Mouse (Mus musculus) liver, adult 2 months (tissue): ENCODE data around the gene Vsx2.

Experiments used
- CTCF ChIP-seq: fragments of 200-500 bp; IDR thresholded peaks from 2 replicates; pipeline ENCODE4 v1.5.1; 2011; ENCODE audit warnings: low read depth, low read length, control low read depth
- POLR2A ChIP-seq: fragments of 200-500 bp; IDR thresholded peaks from 2 replicates; pipeline ENCODE4 v1.6.1; 2011; ENCODE audit warnings: low read length, control low read depth; ENCODE audit not compliant: insufficient read depth; ENCODE audit errors: extremely low read depth

- TF ChIP-seq POLR2A (no peak), CTCF (no peak)
Measured at GRCm38 (mm10) chr12:84631867-84632266, 62.3 kb downstream of the Vsx2 start.
